Comparison of ENCODE assay signal across 8 mouse cellular contexts in genomic region chr13:23534368-23535131, GRCm38 (mm10). TPM values are rescaled to one million over a fixed set of nuclear protein-coding genes. Genes with fewer than 3 reads are reported as not detected.
DNase-seq lines count a peak whose midpoint lies in the region; ATAC-seq and TF ChIP-seq lines count a peak whose summit lies in the region.

No protein-coding gene starts in this region.

- TF ChIP-seq POLR2A in lung, adult 2 months (IDR thresholded peaks at IDR 0.05; ENCODE audit: borderline replicate concordance, extremely low read depth, low read depth, low read length), result no peak
- no peak for TF ChIP-seq POLR2A in bone marrow macrophage, adult 2 months (IDR thresholded peaks at IDR 0.05; ENCODE audit: borderline replicate concordance, low read depth, low read length)

- under 1% methylated on average over 15 of the region's 15 CpGs for WGBS in lung, adult 2 months
- WGBS in forebrain, embryonic 16.5 days, result under 1% methylated on average over 15 of the region's 15 CpGs
- WGBS in liver, embryonic 15.5 days (ENCODE audit: insufficient replicate concordance), result under 1% methylated on average over 15 of the region's 15 CpGs

- peak overlapping the region; percentile 13 for H3K4me3 ChIP-seq in lung, adult 2 months (replicated peaks; ENCODE audit: extremely low read depth, low read depth, low read length)
- peak overlapping the region; percentile 63 for H3K4me3 ChIP-seq in bone marrow macrophage, adult 2 months (ENCODE audit: insufficient read depth, low read length)
- peak overlapping the region; percentile 55 for H3K4me3 ChIP-seq in forebrain, embryonic 16.5 days (replicated peaks; ENCODE audit: low read length)
- H3K4me3 ChIP-seq in liver, embryonic 15.5 days (replicated peaks), result peak overlapping the region; percentile 66

- no peak for TF ChIP-seq CTCF in lung, adult 2 months (IDR thresholded peaks at IDR 0.05; ENCODE audit: insufficient read depth, low read length)
- no peak for TF ChIP-seq CTCF in bone marrow macrophage, adult 2 months (IDR thresholded peaks at IDR 0.05; ENCODE audit: low read depth, low read length)

- ATAC-seq in forebrain, embryonic 16.5 days, result no peak
- peak; percentile 21 for ATAC-seq in liver, embryonic 15.5 days (ENCODE audit: insufficient read depth)
- ATAC-seq in monocyte, adult 5-6 weeks (replicated peaks; ENCODE audit: insufficient number of reproducible peaks, low FRiP score, low TSS enrichment, poor library complexity, severe bottlenecking), result no peak

- H3K27me3 ChIP-seq in forebrain, embryonic 16.5 days (replicated peaks; ENCODE audit: control insufficient read depth, insufficient read depth, low read length), result no peaks in the 10 kb centered on the region
- H3K27me3 ChIP-seq in liver, embryonic 15.5 days, result no peaks in the 10 kb centered on the region

- H3K4me1 ChIP-seq in lung, adult 2 months (ENCODE audit: control insufficient read depth, insufficient read depth, low read length), result peaks cover 2% of the 10 kb centered on the region
- peaks cover 29% of the 10 kb centered on the region for H3K4me1 ChIP-seq in bone marrow macrophage, adult 2 months (ENCODE audit: control insufficient read depth, insufficient read depth, low read length)
- peaks cover 36% of the 10 kb centered on the region for H3K4me1 ChIP-seq in forebrain, embryonic 16.5 days (replicated peaks; ENCODE audit: control insufficient read depth, insufficient read depth, low read length)
- peaks cover 47% of the 10 kb centered on the region for H3K4me1 ChIP-seq in liver, embryonic 15.5 days (replicated peaks)

- H3K4me2 ChIP-seq in forebrain, embryonic 16.5 days (ENCODE audit: low read length), result peak overlapping the region; percentile 78
- peak overlapping the region; percentile 78 for H3K4me2 ChIP-seq in liver, embryonic 15.5 days

- peak overlapping the region; percentile 84 for H3K27ac ChIP-seq in bone marrow macrophage, adult 2 months (ENCODE audit: insufficient read depth, low read depth, low read length)
- H3K27ac ChIP-seq in forebrain, embryonic 16.5 days (ENCODE audit: low read length), result peak overlapping the region; percentile 75
- H3K27ac ChIP-seq in liver, embryonic 15.5 days (replicated peaks), result peak overlapping the region; percentile 98

- no peaks in the 10 kb centered on the region for H3K9me3 ChIP-seq in forebrain, embryonic 16.5 days (ENCODE audit: control insufficient read depth, low read length)
- H3K9me3 ChIP-seq in liver, embryonic 15.5 days (replicated peaks), result no peaks in the 10 kb centered on the region

- no peak for DNase-seq in lung, adult 2 months
- DNase-seq in lung, postnatal 14 days, result no peak
- DNase-seq in left cerebral cortex, postnatal 4 days, result no peak
- no peak for DNase-seq in thymus, adult 18-20 months

- H3K9ac ChIP-seq in forebrain, embryonic 16.5 days (replicated peaks; ENCODE audit: low read depth, low read length), result peak overlapping the region; percentile 35
- peak overlapping the region; percentile 75 for H3K9ac ChIP-seq in liver, embryonic 15.5 days

- intact Hi-C loops in left cerebral cortex, postnatal 4 days (cut with DNase I), result no loop called here

- H3K36me3 ChIP-seq in forebrain, embryonic 16.5 days (ENCODE audit: control insufficient read depth, insufficient read depth), result no peaks in the 10 kb centered on the region
- no peaks in the 10 kb centered on the region for H3K36me3 ChIP-seq in liver, embryonic 15.5 days (replicated peaks)

RNA-seq across cellular contexts. Expression of gene Hist1h3g, which starts 0.7 kb away (rescaled TPM):
- polyA plus RNA-seq in lung, adult 2 months (2012; rRNA removed), result 2.1 and 2.3 TPM in 2 replicates
- not detected in 2 replicates for polyA plus RNA-seq in bone marrow macrophage, adult 2 months (2012; ENCODE audit: insufficient read depth, insufficient read length, missing spikeins)
- 1.5 and 3.2 TPM in 2 replicates for polyA plus RNA-seq in forebrain, embryonic 16.5 days (2015; fragmentation: Nextera tagmentation; extraction: Ambion mirVana)
- polyA plus RNA-seq in liver, embryonic 15.5 days (2015; fragmentation: Nextera tagmentation; extraction: Ambion mirVana), result 9.4 and 11.7 TPM in 2 replicates
- total RNA-seq in monocyte, adult 5-6 weeks (2017), result not detected in 3 replicates
- 10 to 100 TPM; 22.0 to 28.6 TPM for total RNA-seq in left cerebral cortex, postnatal 4 days (2021)

RNA-seq across cellular contexts. Expression of gene Hist1h2af, which starts 0.8 kb away (rescaled TPM):
- polyA plus RNA-seq in lung, adult 2 months (2012; rRNA removed), result 28.7 and 47.1 TPM in 2 replicates
- polyA plus RNA-seq in bone marrow macrophage, adult 2 months (2012; ENCODE audit: insufficient read depth, insufficient read length, missing spikeins), result 42.5 and 76.9 TPM in 2 replicates
- polyA plus RNA-seq in forebrain, embryonic 16.5 days (2015; fragmentation: Nextera tagmentation; extraction: Ambion mirVana), result not detected in 2 replicates
- 8.3 and 9.7 TPM in 2 replicates for polyA plus RNA-seq in liver, embryonic 15.5 days (2015; fragmentation: Nextera tagmentation; extraction: Ambion mirVana)
- total RNA-seq in monocyte, adult 5-6 weeks (2017), result 1.4 to 11.6 TPM in 2 of 3 replicates, not detected in the other
- total RNA-seq in left cerebral cortex, postnatal 4 days (2021), result 10 to 100 TPM; 74.6 to 86.0 TPM

RNA-seq across cellular contexts. Expression of gene Hist1h4h, which starts 3.7 kb away (rescaled TPM):
- polyA plus RNA-seq in lung, adult 2 months (2012; rRNA removed), result 27.1 and 28.0 TPM in 2 replicates
- 2.5 and 3.1 TPM in 2 replicates for polyA plus RNA-seq in bone marrow macrophage, adult 2 months (2012; ENCODE audit: insufficient read depth, insufficient read length, missing spikeins)
- polyA plus RNA-seq in forebrain, embryonic 16.5 days (2015; fragmentation: Nextera tagmentation; extraction: Ambion mirVana), result 2.9 and 4.6 TPM in 2 replicates
- polyA plus RNA-seq in liver, embryonic 15.5 days (2015; fragmentation: Nextera tagmentation; extraction: Ambion mirVana), result 4.6 and 7.0 TPM in 2 replicates
- total RNA-seq in monocyte, adult 5-6 weeks (2017), result 24.5 to 149 TPM (median 46.4 TPM) in 3 replicates
- total RNA-seq in left cerebral cortex, postnatal 4 days (2021), result 100 to 1,000 TPM; 441 to 470 TPM

RNA-seq across cellular contexts. Expression of gene Hist1h2bh, which starts 8.6 kb away (rescaled TPM):
- 0.66 and 0.87 TPM in 2 replicates for polyA plus RNA-seq in lung, adult 2 months (2012; rRNA removed)
- polyA plus RNA-seq in bone marrow macrophage, adult 2 months (2012; ENCODE audit: insufficient read depth, insufficient read length, missing spikeins), result 0.71 and 0.97 TPM in 2 replicates
- 0.23 and 0.47 TPM in 2 replicates for polyA plus RNA-seq in forebrain, embryonic 16.5 days (2015; fragmentation: Nextera tagmentation; extraction: Ambion mirVana)
- polyA plus RNA-seq in liver, embryonic 15.5 days (2015; fragmentation: Nextera tagmentation; extraction: Ambion mirVana), result 1.5 and 1.6 TPM in 2 replicates
- total RNA-seq in monocyte, adult 5-6 weeks (2017), result 0.21 to 4.4 TPM (median 2.1 TPM) in 3 replicates
- total RNA-seq in left cerebral cortex, postnatal 4 days (2021), result 1 to 10 TPM; 4.5 to 6.1 TPM

RNA-seq across cellular contexts. Expression of gene Hist1h3f, which starts 9.3 kb away (rescaled TPM):
- polyA plus RNA-seq in lung, adult 2 months (2012; rRNA removed), result 1.3 and 1.7 TPM in 2 replicates
- polyA plus RNA-seq in bone marrow macrophage, adult 2 months (2012; ENCODE audit: insufficient read depth, insufficient read length, missing spikeins), result 0.80 TPM in 1 of 2 replicates, not detected in the other
- 0.30 and 0.61 TPM in 2 replicates for polyA plus RNA-seq in forebrain, embryonic 16.5 days (2015; fragmentation: Nextera tagmentation; extraction: Ambion mirVana)
- 0.99 and 1.4 TPM in 2 replicates for polyA plus RNA-seq in liver, embryonic 15.5 days (2015; fragmentation: Nextera tagmentation; extraction: Ambion mirVana)
- 0.53 to 21.8 TPM (median 16.4 TPM) in 3 replicates for total RNA-seq in monocyte, adult 5-6 weeks (2017)
- 10 to 100 TPM; 42.2 to 44.0 TPM for total RNA-seq in left cerebral cortex, postnatal 4 days (2021)

Comparison
In these comparisons a context has a peak if more than half of its experiments do, and no peak if none do; other contexts are left out.
1. H3K4me3 ChIP-seq: peak in every context shown above with its lines; median percentile 66 in liver, embryonic 15.5 days; 63 in bone marrow macrophage, adult 2 months; 55 in forebrain, embryonic 16.5 days; 13 in lung, adult 2 months.